Mouse (Mus musculus): ENCODE measurements around the gene Tradd.
"Not testable (repeated sequence)": the region's sequence is repeated elsewhere in the genome, so short reads cannot be mapped to it uniquely, and the experiment has no call there.

The Tradd gene

DNA sequence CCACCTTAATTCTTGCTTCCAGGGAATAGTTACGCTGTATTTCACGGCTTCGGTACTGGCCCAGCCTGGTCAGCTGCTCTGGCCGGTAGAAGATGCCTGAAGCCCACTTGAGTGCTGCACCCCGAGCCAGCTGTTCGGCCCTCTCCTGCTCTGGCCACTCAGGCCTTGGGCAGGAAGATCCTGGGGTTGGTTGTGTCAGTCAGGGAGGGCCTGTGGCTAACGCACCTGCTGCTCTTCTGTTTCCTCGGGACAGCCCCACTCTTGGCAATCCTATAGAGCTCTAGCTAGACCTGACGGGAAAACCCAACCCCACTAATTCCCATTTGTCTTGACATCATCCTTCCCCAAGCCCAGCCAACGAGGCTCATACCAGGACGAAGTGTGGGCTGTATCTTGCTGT lies 30.8 kb upstream of the Tradd start:
- peak; percentile 94 for DNase-seq

DNA sequence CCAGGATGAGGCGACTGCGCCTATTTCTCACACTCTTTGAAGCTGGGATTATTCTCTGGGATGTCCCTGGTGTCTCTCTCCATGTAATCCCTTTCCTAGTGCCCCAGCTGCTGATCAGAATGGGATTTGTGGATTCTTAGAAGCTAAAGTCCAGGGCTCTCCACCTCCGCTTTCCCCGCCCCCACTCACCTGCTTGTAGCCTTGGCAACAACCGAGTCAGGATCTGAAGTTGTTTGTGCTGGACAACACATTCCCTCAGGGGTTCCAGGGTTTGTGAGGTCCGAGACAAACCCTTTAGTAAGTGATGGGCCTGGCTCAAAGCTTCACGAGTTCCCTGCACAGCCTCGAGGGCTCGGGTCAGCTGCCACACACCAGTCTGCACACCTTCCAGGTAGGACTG lies 30.4 kb upstream of the Tradd start:
- DNase-seq = no peak

DNA sequence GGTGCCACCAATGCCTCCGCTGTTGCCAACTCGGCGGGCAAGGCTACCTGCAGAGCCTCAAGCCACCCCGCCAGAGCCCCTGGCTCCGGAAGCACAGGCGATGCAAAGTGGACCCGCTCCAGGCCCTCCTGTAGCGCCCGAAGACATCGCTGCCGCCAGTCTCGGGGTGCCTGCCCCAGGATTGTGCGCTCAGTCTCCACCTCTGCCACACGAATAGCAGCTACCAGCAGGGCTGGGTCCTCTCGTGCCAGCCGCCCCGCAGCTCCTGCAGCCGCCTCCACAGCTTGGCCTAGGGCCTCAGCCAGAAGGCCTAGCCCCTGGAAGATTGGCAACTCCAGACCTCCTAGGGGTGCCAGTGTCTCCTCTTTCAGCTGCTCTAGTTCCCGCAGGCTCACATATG lies 29.0 kb upstream of the Tradd start:
- peak; percentile 90 for DNase-seq

DNA sequence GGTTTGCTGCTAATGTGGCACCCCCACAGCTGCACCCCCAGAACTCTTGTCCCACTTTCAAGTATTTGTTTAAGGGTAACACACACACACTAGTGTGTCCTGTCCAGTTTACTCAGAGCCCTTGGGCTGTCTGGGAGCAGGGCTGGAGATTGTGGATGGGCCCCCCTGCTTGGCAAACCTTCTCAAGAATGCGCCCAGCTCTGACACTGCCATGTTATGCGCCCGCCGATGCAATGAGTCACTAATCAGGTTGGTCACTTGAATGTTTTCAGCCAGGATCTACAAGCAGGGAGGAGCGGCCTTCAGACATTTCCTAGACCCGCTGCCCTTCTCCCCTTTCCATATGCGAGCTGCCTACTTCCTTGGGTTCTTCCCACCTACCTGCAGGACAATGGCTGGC lies 28.1 kb upstream of the Tradd start:
- no peak for DNase-seq

DNA sequence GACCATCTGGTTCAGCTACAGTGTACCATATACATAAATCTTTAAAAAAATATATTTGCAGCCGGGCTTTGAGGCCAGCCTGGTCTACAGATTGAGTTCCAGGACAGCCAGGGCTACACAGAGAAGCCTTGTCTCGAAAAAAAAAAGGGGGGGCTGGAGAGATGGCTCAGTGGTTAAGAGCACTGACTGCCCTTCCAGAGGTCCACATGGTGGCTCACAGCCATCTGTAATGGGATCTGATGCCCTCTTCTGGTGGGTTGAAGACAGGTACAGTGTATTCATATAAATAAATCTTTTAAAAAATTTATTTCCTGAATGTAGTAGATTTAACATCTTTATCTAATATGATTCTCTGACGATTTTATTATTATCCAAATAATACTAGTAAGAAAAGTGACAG lies 27.4 kb upstream of the Tradd start:
- not testable (repeated sequence) for DNase-seq

DNA sequence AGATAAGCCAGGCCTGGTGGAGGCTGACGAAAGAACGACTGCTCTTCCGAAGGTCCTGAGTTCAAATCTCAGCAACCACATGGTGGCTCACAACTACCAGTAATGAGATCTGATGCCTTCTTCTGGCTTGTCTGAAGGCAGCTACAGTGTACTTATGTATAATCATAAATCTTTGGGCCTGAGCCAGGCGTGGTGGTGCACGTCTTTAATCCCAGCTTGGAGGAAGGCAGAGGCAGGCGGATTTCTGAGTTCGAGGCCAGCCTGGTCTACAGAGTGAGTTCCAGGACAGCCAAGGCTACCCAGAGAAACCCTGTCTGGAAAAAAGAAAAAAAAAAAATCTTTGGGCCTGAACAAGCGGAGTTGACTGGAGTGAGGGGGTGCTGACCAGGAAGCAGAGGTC lies 27.0 kb upstream of the Tradd start:
- DNase-seq = not testable (repeated sequence)

DNA sequence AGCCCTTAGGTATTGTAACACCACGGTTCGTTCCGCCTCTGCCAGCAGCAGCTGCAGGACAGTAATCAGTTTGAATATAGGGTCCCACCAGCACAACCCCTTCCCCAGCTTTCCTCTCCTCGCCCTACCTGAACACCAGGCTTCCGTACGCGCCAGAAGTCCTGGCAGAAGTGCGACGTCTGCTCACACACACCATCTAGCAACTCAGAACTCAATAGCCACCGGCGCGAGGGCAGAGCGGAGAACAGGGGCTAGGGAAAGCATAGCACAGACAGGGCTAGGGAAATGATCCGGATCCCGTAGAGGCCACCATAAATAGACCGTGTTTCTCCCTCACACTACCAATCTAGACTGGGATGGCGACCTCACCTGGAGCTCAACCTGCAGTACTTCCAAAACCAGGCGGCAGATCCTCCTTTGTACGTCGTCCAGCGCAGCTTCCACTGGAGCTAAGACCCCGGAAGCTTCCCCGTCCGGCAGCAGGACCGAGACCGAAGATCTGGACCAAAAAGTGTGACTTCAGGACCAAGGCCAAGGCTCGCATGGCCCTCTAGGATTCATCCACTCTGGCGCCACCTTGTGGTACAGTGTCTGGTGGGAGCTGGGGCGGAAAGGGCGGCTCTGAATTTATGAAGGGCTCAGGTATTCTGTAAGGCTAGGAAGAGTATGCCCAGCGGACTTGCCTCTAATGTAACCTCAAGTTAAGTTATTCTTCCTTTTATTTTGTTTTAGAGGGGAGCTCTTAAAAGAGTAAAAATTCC lies 26.3 kb upstream of the Tradd start:
- peak; percentile 98 for DNase-seq

DNA sequence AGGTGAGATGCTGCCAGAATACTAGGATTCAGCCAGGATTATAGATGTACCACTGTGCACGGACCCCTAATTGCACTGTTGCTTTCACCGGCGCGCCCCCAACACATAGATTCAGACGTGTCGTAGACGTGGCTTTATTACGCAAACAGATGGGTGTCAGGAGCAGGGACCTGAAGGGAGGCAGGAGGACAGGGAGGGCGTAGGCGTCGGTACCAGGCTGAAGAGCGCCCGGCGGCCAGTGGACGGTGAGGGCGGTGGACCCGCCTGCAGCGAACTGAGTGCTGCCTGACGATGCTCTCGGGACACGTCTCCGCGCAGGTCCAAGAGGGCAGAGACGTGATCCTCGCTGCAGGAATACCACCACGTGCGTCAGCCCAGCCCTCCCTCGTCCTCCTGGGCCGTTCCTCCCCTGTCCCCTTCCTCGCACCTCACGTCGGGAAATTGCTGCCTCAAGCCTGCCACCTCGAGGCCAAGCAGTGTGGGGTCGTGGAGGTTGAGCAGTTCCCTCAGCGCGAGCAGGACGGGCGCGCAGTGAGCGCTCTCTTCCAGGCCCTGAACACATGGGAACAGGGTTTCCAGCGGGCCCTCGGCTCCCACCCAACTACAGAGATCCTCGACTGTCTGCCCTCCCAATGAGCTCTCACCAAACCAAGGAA lies 25.5 kb upstream of the Tradd start, which contains the start of gene 4931428F04Rik:
Gene 4931428F04Rik (minus strand): TSS at position 60 of the 656 bp plus-strand sequence.
- peak; percentile 93 for DNase-seq

DNA sequence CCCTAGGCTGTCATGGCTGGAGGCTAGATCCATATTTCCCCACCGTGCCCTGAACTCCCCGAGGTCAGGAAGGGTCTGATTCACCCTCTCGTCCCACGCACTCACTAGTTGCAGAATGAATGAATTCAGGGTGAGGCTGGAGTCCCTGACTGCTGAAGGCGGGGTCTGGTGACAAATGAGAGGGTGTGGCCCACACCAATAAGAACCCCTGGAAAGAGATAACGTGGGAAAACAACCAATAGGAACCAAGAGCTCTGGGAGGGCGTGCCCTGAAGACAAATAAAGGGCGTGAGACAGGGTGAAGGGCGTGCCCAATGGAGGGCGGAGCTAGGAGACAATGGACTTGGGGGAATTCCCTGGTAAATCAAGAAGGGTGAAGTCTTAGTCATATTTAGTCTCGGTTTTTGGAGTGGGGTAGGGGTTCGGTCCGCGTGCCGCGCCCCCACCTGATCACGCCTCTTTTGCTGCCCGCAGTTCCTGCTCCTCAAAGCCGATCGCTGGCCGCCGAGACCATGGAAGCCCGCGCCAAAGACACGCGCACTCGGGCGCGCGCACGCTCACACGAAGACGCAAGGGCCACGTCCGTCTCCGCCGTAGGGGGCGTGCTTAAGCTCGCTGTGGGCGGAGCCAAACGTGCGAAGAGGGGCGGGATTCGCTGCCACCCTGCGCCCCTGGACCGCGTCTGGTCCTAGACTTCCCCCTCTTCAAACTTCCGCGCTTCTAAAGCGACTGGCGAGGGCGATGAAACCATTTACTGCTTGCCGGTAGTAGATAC lies 24.7 kb upstream of the Tradd start:
- DNase-seq = peak; percentile 99

DNA sequence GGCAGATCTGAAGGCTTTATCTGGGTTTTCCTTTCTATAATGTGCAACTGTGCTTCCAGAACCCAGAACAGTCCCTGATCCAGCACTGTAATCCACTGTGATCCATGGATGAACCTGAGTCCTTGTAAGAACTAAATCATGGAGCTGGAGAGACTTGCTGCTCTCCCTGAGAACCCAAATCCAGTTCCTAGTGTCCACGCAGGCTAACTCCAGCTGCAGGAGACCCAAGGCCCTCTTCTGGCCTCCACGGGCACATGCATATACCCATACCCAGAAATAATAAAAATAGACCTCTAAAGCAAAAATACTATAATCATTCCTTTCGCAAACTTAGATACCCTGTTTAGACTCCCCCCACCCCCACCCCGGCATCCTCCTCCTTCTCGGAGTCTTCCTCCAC lies 23.8 kb upstream of the Tradd start:
- DNase-seq = no peak

DNA sequence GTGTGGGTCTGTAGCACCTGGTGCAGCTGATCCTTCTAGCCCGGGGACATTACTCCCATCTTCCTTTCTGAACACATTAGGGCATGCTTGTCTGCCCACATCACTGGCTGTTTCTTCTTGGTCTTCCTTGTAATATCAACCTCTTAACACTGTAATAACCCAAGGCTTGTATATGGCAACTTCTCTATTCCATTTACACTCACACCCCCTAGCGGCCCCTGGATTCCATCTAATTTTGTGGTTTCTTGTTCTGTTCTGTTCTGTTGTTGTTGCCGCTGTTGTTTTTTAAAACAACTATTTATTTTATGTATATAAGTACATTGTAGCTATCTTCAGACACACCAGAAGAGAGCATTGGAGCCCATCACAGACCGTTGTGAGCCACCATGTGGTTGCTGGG lies 22.5 kb upstream of the Tradd start:
- DNase-seq = no peak

DNA sequence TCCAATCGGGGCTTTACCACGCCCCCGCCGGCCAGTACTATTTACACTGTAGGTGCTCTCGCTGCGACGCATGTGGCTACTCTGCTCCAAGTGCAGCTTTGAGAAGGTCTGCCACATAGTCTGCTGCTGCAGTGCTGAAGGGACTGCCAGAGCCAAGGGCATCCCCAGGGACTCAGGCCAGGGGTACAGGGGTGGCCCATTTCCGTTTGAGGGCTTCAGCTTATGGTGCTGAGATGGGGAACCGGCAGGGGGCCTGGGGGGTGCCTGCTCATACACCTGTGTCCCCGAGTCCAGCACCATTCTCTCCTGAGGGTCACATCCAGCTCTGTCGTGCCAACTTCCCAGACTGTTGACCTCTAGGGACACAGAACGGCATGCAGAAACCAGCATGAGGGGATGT lies 21.1 kb upstream of the Tradd start:
- DNase-seq = peak; percentile 92

DNA sequence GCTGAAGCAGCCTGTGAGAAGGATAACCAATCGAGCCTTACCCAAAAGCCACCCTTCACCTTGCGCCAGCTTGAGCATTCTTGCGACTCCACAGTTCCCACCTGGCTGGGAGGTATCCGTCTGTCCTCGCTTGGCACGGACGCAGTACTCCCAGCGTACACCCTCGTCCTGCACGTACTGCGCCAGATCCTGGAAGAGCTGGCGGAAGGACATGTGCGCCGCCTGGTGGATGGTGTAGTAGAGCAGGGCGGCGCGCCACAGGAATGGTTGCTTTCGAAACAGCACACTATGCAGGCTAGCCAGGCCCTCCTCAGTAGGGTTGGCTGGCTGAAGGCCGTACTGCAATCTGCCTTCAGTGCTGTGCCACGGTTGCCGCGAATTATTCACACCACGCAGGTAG lies 18.7 kb upstream of the Tradd start:
- DNase-seq = peak; percentile 94

DNA sequence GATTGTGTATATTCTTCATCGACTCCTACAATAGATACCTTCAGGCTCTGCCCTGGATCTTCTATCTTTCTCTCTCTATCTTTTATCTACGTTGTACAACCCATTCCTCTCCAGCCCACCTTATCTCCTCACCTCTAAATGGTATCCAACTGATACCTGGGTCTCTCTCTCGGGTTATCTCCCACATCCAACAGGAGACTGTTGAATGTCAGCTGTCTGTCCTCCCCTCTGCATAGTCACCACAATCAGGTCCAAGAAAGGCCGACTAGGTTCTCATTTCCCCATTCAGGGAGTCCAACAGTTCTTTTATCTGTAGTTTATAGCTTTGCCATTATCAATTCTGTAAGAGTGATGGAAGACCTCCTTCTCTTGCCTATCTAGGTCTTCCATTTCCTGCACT lies 17.8 kb upstream of the Tradd start:
- no peak for DNase-seq

DNA sequence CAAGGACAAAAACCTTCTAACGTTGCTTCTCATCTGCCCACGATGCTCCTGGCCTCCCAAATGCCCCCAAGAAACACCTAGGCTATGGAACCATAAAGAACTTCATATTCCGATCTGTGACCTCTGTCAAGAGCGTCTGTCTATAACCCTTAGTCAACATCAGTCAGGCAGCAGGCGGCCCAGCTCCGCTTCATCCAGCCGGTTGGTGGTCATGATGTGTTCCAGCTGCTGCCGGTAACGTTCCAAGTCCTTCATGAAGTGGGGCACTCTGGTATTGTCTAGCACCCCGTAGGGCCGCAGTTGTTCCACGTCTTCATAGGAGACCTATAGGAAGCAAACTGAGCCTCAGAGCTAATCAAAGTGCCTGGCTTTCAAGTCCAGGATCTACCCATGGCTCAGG lies 17.4 kb upstream of the Tradd start:
- no peak for DNase-seq

DNA sequence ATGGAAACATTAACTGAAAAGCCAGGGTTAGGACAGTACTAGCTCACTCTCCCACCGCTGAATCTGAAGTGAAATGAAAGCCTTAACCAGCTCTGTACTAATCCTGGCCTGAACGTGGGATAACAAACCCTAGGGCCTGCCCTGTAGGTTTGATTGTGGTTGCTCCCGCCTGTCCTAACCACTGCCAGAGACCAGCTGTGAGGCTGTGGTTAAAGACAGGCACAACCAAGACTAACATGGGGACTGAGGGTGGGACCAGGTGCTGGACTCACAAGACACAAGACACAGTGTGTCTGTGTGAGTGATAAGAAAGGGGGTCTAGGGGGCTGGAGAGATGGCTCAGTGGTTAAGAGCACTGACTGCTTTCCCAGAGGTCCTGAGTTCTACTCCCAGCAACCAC lies 16.2 kb upstream of the Tradd start:
- DNase-seq = no peak

DNA sequence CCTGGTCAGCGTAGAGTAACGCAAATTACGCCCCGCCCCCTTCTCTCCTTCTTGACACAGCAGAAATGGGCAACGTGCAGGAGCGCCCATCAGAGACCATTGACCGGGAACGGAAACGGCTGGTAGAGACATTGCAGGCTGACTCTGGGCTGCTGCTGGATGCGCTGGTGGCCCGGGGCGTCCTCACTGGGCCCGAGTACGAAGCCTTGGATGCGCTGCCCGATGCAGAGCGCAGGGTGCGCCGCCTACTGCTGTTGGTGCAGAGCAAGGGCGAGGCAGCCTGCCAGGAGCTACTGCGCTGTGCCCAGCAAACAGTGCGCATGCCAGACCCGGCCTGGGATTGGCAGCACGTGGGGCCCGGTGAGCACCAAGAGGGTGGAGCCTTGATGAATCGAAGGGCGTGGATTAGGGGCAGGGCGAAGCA lies 14.5 kb upstream of the Tradd start:
- peak; percentile 98 for DNase-seq

DNA sequence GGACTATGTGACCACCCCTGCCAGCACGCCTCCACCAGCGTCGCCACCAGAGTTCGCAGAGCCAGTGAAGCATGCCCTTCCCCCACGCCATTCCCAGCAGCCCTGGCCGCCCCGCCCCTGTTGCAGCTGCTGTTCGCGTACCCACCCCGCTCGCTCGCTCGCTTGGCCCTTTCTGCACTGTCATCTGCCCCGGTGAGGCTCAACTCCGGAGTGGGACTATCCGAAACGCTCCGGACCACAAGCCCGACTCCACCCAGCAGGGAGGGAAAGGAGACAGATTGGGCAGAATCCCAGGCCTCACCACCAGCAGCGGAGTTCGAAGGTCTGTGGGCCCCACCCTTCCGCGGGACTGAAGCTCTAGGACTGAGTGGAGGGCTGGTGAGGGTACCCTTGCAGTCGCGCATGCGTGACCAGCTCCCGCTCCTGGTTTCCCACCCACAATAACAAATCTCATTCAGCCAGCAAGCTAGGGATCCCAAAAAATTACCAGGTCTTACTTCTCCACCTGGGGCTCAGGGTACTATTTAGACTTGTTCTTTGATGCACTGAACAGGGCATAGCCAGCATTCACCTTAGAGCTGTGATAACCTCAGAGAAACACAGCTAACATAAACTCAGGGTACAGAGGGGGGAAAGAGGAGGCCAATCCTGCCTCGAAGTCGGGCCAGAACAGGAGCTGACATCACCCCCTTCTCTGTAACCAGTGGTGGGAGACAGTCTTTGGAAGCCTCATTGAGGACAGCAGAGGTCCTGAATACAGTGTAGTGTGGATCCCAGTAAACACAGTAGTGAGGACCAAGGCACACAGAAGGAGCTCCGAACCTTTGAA lies 12.1 kb upstream of the Tradd start:
- peak; percentile 97 for DNase-seq

DNA sequence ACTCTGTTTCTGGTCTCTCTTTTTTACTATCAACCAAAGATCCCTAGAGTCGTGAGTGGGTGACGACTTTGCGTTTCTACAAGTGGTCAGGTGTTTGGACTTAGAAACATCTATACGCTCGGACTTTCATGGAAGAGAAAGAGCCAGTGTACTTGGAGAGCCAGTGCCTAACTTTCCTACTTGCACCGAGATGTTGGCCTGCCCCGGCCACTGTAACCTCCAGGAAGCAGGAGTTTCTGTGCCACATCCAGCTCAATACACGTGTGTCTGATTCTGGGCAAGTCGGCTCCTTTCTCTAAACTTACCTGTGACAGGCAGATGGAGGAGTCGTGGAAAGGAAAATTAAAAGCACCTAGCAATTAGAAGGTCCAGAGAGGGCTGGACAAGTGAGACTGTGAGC lies 11.4 kb upstream of the Tradd start, which contains the start of gene Nol3:
Gene Nol3 (plus strand): TSS at position 301 of the 400 bp plus-strand sequence.
- no peak for DNase-seq

DNA sequence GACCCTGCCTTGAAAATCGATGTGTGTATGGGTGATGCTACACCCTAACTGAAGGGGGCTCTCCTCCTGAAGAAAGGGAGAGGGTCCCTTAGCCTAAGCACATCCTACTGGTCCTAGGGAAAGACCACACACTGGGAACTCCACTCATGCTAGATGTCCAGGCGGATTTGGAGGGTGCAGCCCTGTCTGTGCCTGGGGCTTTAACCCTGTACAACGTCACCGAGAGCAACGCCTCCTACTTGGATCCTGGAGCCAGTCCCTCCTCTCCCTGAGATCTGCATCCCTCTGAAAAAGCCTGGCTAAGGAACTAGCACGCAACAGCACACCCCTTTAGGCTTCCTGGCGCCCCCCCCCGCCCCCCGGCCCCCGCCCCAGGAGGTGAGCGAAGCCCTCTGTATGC lies 11.0 kb upstream of the Tradd start:
- peak; percentile 92 for DNase-seq

DNA sequence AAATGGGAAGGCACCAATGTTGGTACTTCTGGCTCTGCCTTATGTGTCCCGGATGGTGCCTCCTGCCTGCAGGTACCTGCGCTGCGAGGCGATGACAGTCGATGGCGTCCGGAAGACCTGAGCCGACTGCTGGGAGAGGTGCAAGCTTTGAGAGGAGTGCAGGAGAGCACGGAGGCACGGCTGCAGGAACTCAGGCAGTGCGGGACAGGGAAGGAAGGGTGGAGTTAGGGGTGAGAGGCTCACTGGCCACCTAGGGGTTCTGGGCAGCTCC lies 6.4 kb upstream of the Tradd start:
- no peak for DNase-seq

DNA sequence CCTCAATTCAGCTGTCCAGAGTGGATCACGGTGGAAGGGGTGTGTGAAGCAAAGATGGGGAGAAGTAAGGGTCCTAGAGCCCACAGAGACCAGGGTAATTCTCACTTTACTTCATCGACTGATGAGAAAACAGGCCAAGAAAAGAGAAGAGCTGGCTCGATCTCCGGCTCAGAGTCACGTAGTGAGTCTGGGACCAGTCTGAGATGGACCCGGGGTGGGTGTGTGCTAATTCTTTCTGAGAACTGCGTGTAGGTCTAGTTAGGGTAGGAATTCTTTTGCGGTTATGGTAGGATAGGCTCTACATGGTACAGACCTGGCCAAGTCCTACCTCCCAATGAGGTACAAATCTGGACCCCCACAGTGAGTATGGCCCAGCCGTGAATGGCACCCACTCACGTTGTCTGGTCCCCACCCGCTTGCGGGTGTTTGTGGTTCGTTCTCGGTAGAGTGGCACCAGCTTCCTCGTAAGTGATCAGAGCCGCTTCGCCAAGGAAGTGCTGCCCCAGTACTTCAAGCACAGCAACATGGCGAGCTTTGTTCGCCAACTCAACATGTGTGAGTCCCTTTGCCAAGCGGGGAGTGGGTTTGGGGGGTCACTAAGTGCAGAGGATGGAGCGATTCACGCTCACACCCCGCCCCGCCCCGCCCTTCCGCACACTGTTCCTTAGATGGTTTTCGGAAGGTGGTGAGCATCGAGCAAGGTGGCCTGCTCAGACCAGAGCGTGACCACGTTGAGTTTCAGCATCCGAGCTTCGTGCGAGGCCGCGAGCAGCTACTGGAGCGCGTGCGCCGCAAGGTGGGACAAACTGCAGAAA lies 5.9 kb upstream of the Tradd start:
- DNase-seq = peak; percentile 90
